Mouse (Mus musculus): ENCODE data around the gene Krt86. TPM values are rescaled to one million over a fixed set of nuclear protein-coding genes. Genes with fewer than 3 reads are reported as not detected.
A peak's percentile ranks its signal among the peaks of the same experiment; 100 is the strongest.

Gene Krt86
- polyA plus RNA-seq, 1 experiment from 2014 or later, result not detected

- WGBS (ENCODE audit: insufficient replicate concordance), result 66% methylated on average over 14 of the region's 14 CpGs
Measured at GRCm38 (mm10) chr15:101459283-101459682, 14.0 kb upstream of the Krt86 start.

DNA sequence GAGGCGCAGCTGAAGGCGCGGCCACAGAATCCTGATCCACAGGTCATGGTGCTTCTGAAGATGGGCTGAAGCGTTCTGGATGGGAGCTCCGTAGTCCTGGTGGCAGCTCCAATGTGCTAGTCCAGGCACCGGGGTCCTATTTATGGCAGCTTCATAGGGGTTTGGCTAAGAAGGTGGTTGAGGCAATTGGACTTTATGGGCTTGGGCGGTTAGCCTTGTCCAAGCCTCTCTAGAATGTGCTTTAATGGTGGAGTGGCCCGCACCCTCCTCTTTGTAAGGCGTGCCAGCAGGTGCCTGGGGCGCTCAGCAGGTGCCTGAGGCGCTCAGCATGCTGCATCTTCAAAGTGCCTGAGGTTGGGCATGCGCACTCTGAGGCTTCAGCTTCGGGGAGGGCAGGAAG, 9.6 kb upstream of the Krt86 start, which contains the start of gene Krt81:
TSS of gene Krt81 (minus strand) at position 101 of the 400 bp plus-strand sequence.
- DNase-seq (no peak), ATAC-seq (no peak)
- no peaks in the 10 kb centered on the region for H3K36me3 ChIP-seq (replicated peaks; ENCODE audit: insufficient read depth, low read length)
- H3K4me3 ChIP-seq (ENCODE audit: low read depth, low read length), result no peak within 1 kb of the TSS
- H3K9ac ChIP-seq (replicated peaks), result no peak within 1 kb of the TSS
- no peak within 1 kb of the TSS for H3K4me2 ChIP-seq (ENCODE audit: low read depth, low read length)
- no peaks in the 10 kb centered on the region for H3K27me3 ChIP-seq (ENCODE audit: insufficient read depth, low read length)
- TF ChIP-seq EP300 (IDR thresholded peaks at IDR 0.05; ENCODE audit: low read depth) (no peak), CTCF (IDR thresholded peaks at IDR 0.05; ENCODE audit: low read depth) (no peak)
- H3K9me3 ChIP-seq (ENCODE audit: low read length), result no peaks in the 10 kb centered on the region
- 75% methylated on average over 13 of the region's 13 CpGs for WGBS (ENCODE audit: insufficient replicate concordance)
- no peaks in the 10 kb centered on the region for H3K4me1 ChIP-seq (ENCODE audit: insufficient read depth)
- no peak within 1 kb of the TSS for H3K27ac ChIP-seq (ENCODE audit: low read depth)

More at GRCm38 (mm10) chr15:101459283-101459682, 14.0 kb upstream of the Krt86 start:
- Histone ChIP-seq H3K36me3 (replicated peaks; ENCODE audit: insufficient read depth, low read length) (no peaks in the 10 kb centered on the region), H3K9ac (replicated peaks) (no peak overlapping the region), H3K27ac (ENCODE audit: low read depth) (no peak overlapping the region), H3K4me3 (ENCODE audit: low read depth, low read length) (no peak overlapping the region), H3K4me2 (ENCODE audit: low read depth, low read length) (no peak overlapping the region), H3K4me1 (ENCODE audit: insufficient read depth) (no peaks in the 10 kb centered on the region), H3K9me3 (ENCODE audit: low read length) (0 out of 2 replicates have a peak, but pooled peaks cover 2% of the 10 kb centered on the region), H3K27me3 (ENCODE audit: insufficient read depth, low read length) (no peaks in the 10 kb centered on the region)
- ATAC-seq (no peak), DNase-seq (peak; percentile 29)
- TF ChIP-seq EP300 (IDR thresholded peaks at IDR 0.05; ENCODE audit: low read depth) (no peak), CTCF (IDR thresholded peaks at IDR 0.05; ENCODE audit: low read depth) (peak; percentile 33)

GRCm38 (mm10) chr15:101469093-101469492, 4.2 kb upstream of the Krt86 start:
- Histone ChIP-seq H3K4me2 (ENCODE audit: low read depth, low read length) (no peak overlapping the region), H3K9me3 (ENCODE audit: low read length) (no peaks in the 10 kb centered on the region), H3K27ac (ENCODE audit: low read depth) (no peak overlapping the region), H3K4me1 (ENCODE audit: insufficient read depth) (no peaks in the 10 kb centered on the region), H3K27me3 (ENCODE audit: insufficient read depth, low read length) (no peaks in the 10 kb centered on the region), H3K36me3 (replicated peaks; ENCODE audit: insufficient read depth, low read length) (no peaks in the 10 kb centered on the region), H3K4me3 (ENCODE audit: low read depth, low read length) (no peak overlapping the region), H3K9ac (replicated peaks) (no peak overlapping the region)
- ATAC-seq, result no peak
- WGBS (ENCODE audit: insufficient replicate concordance), result 46% methylated on average over 4 of the region's 4 CpGs
- no peak for DNase-seq
- TF ChIP-seq CTCF (IDR thresholded peaks at IDR 0.05; ENCODE audit: low read depth), result no peak
- TF ChIP-seq EP300 (IDR thresholded peaks at IDR 0.05; ENCODE audit: low read depth), result no peak

GRCm38 (mm10) chr15:101479007-101479665, 5.9 kb downstream of the Krt86 start:
- Histone ChIP-seq H3K27me3 (ENCODE audit: insufficient read depth, low read length) (peaks cover 10% of the 10 kb centered on the region), H3K4me1 (ENCODE audit: insufficient read depth) (no peaks in the 10 kb centered on the region), H3K9me3 (ENCODE audit: low read length) (no peaks in the 10 kb centered on the region), H3K27ac (ENCODE audit: low read depth) (no peak overlapping the region), H3K4me3 (ENCODE audit: low read depth, low read length) (no peak overlapping the region), H3K9ac (replicated peaks) (no peak overlapping the region), H3K36me3 (replicated peaks; ENCODE audit: insufficient read depth, low read length) (no peaks in the 10 kb centered on the region), H3K4me2 (ENCODE audit: low read depth, low read length) (peak overlapping the region; percentile 55)
- 8% methylated on average over 31 of the region's 31 CpGs for WGBS (ENCODE audit: insufficient replicate concordance)
- ATAC-seq (no peak), DNase-seq (peak; percentile 58)
- TF ChIP-seq CTCF (IDR thresholded peaks at IDR 0.05; ENCODE audit: low read depth) (peak; percentile 54), EP300 (IDR thresholded peaks at IDR 0.05; ENCODE audit: low read depth) (no peak)

DNA sequence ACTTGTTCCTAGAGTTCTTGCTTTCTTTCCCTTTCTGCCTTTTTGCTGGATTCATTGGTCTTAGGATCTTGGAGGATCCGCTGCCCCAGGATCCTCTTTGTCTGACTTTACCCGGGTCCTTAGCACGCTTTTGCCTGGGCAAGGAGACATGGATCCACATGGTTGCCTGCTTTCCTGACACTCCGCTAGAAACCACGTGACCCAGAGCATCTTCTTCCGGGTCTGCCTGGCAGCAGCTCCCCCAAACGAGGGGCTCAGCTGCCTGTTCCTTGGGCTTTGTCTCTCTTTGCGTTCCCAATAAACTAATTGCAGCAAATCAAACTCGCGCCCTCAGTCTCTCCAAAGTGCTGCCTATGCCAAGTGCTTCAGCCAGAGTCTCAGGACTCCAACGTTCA, 6.4 kb downstream of the Krt86 start:
- no peak for ATAC-seq

GRCm38 (mm10) chr15:101482056-101482455, 8.8 kb downstream of the Krt86 start:
- ATAC-seq (no peak), DNase-seq (no peak)
- H3K9me3 ChIP-seq (ENCODE audit: low read length), result no peaks in the 10 kb centered on the region
- WGBS (ENCODE audit: insufficient replicate concordance), result 31% methylated on average over 4 of the region's 4 CpGs
- peaks cover 6% of the 10 kb centered on the region; the same call in 1 of the 2 replicates for H3K4me1 ChIP-seq (ENCODE audit: insufficient read depth)
- H3K9ac ChIP-seq (replicated peaks), result no peak overlapping the region
- TF ChIP-seq EP300 (IDR thresholded peaks at IDR 0.05; ENCODE audit: low read depth) (no peak), CTCF (IDR thresholded peaks at IDR 0.05; ENCODE audit: low read depth) (no peak)
- peaks cover 10% of the 10 kb centered on the region for H3K27me3 ChIP-seq (ENCODE audit: insufficient read depth, low read length)
- no peak overlapping the region for H3K4me2 ChIP-seq (ENCODE audit: low read depth, low read length)
- no peak overlapping the region for H3K4me3 ChIP-seq (ENCODE audit: low read depth, low read length)
- no peaks in the 10 kb centered on the region for H3K36me3 ChIP-seq (replicated peaks; ENCODE audit: insufficient read depth, low read length)
- H3K27ac ChIP-seq (ENCODE audit: low read depth), result no peak overlapping the region

More for the DNA sequence above, 6.4 kb downstream of the Krt86 start:
- Histone ChIP-seq H3K9me3 (ENCODE audit: low read length) (no peaks in the 10 kb centered on the region), H3K36me3 (replicated peaks; ENCODE audit: insufficient read depth, low read length) (no peaks in the 10 kb centered on the region), H3K4me1 (ENCODE audit: insufficient read depth) (peaks cover 2% of the 10 kb centered on the region; the same call in 1 of the 2 replicates), H3K4me3 (ENCODE audit: low read depth, low read length) (no peak overlapping the region), H3K4me2 (ENCODE audit: low read depth, low read length) (peak overlapping the region; percentile 55), H3K9ac (replicated peaks) (no peak overlapping the region), H3K27me3 (ENCODE audit: insufficient read depth, low read length) (peaks cover 10% of the 10 kb centered on the region), H3K27ac (ENCODE audit: low read depth) (no peak overlapping the region)
- WGBS (ENCODE audit: insufficient replicate concordance), result 32% methylated on average over 11 of the region's 11 CpGs
- DNase-seq, result no peak
- TF ChIP-seq EP300 (IDR thresholded peaks at IDR 0.05; ENCODE audit: low read depth) (no peak), CTCF (IDR thresholded peaks at IDR 0.05; ENCODE audit: low read depth) (no peak)

All from liver, postnatal 0 days (tissue).